Mouse (Mus musculus): ENCODE measurements at regions not wholly inside any gene's neighbourhood (a gene's known extent, or its start where the extent isn't known, plus 50 kb on each side); places are given as distances from the start of the nearest gene placed in this dataset.

GRCm38 (mm10) chr10:117540747-117541398, 88.4 kb upstream of the Cpm start:
- H3K9ac ChIP-seq (replicated peaks; ENCODE audit: low read depth, low read length): no peak overlapping the region
- no peak for ATAC-seq (ENCODE audit: insufficient number of reproducible peaks, insufficient read depth, low FRiP score, low read depth)
- no peaks in the 10 kb centered on the region for H3K27me3 ChIP-seq (ENCODE audit: control insufficient read depth, insufficient read depth, low read length)
- no peaks in the 10 kb centered on the region for H3K4me1 ChIP-seq (ENCODE audit: control insufficient read depth, insufficient read depth, low read length)
- no peak overlapping the region for H3K27ac ChIP-seq (ENCODE audit: low read length)
- 94% methylated on average over 2 of the region's 2 CpGs for WGBS
- H3K4me2 ChIP-seq (replicated peaks; ENCODE audit: low read depth, low read length): no peak overlapping the region
- H3K4me3 ChIP-seq (ENCODE audit: low read depth, low read length): no peak overlapping the region
- H3K9me3 ChIP-seq (ENCODE audit: control insufficient read depth, low read depth, low read length): no peaks in the 10 kb centered on the region
- no peaks in the 10 kb centered on the region for H3K36me3 ChIP-seq (ENCODE audit: control insufficient read depth, insufficient read depth, low read length)

GRCm38 (mm10) chr10:117540112-117540594, 89.1 kb upstream of the Cpm start:
- H3K9ac ChIP-seq (replicated peaks; ENCODE audit: low read depth, low read length): no peak overlapping the region
- H3K27me3 ChIP-seq (ENCODE audit: control insufficient read depth, insufficient read depth, low read length): no peaks in the 10 kb centered on the region
- H3K36me3 ChIP-seq (ENCODE audit: control insufficient read depth, insufficient read depth, low read length): no peaks in the 10 kb centered on the region
- H3K9me3 ChIP-seq (ENCODE audit: control insufficient read depth, low read depth, low read length): no peaks in the 10 kb centered on the region
- no peaks in the 10 kb centered on the region for H3K4me1 ChIP-seq (ENCODE audit: control insufficient read depth, insufficient read depth, low read length)
- H3K4me2 ChIP-seq (replicated peaks; ENCODE audit: low read depth, low read length): no peak overlapping the region
- no peak for ATAC-seq (ENCODE audit: insufficient number of reproducible peaks, insufficient read depth, low FRiP score, low read depth)
- WGBS: 78% methylated on average over 2 of the region's 2 CpGs
- no peak overlapping the region for H3K4me3 ChIP-seq (ENCODE audit: low read depth, low read length)
- no peak overlapping the region for H3K27ac ChIP-seq (ENCODE audit: low read length)

- 52% methylated on average over 1 of the region's 1 CpGs for WGBS
- Histone ChIP-seq H3K27me3 (ENCODE audit: control insufficient read depth, insufficient read depth, low read length) (no peaks in the 10 kb centered on the region), H3K4me1 (ENCODE audit: control insufficient read depth, insufficient read depth, low read length) (no peaks in the 10 kb centered on the region), H3K4me2 (replicated peaks; ENCODE audit: low read depth, low read length) (no peak overlapping the region), H3K9ac (replicated peaks; ENCODE audit: low read depth, low read length) (no peak overlapping the region), H3K36me3 (ENCODE audit: control insufficient read depth, insufficient read depth, low read length) (no peaks in the 10 kb centered on the region), H3K9me3 (ENCODE audit: control insufficient read depth, low read depth, low read length) (no peaks in the 10 kb centered on the region), H3K4me3 (ENCODE audit: low read depth, low read length) (no peak overlapping the region), H3K27ac (ENCODE audit: low read length) (no peak overlapping the region)
- no peak for ATAC-seq (ENCODE audit: insufficient number of reproducible peaks, insufficient read depth, low FRiP score, low read depth)
Observed at GRCm38 (mm10) chr10:117539532-117539931, 89.8 kb upstream of the Cpm start.

DNA sequence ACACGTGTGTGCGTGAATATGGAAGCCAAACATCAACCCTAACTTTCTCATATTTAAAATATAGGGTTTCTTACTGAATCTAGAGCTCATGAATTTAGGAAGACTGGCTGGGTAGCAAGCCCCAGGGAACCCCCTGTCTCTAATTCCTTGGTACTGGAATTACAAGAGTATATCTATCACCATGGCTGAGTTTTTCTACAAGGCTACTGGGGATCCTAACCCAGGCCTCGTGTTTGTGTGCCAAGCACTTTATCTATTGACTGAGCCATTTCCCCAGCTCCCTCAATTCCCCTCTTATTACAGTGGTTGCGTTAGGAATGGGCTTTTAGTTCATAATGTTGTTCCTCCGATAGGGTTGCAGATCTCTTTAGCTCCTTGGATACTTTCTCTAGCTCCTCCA, 90.6 kb upstream of the Cpm start:
- Histone ChIP-seq H3K9ac (replicated peaks; ENCODE audit: low read depth, low read length) (no peak overlapping the region), H3K27ac (ENCODE audit: low read length) (no peak overlapping the region), H3K9me3 (ENCODE audit: control insufficient read depth, low read depth, low read length) (no peaks in the 10 kb centered on the region), H3K4me3 (ENCODE audit: low read depth, low read length) (no peak overlapping the region), H3K36me3 (ENCODE audit: control insufficient read depth, insufficient read depth, low read length) (no peaks in the 10 kb centered on the region), H3K27me3 (ENCODE audit: control insufficient read depth, insufficient read depth, low read length) (no peaks in the 10 kb centered on the region), H3K4me2 (replicated peaks; ENCODE audit: low read depth, low read length) (no peak overlapping the region), H3K4me1 (ENCODE audit: control insufficient read depth, insufficient read depth, low read length) (no peaks in the 10 kb centered on the region)
- WGBS: 94% methylated on average over 5 of the region's 5 CpGs
- no peak for ATAC-seq (ENCODE audit: insufficient number of reproducible peaks, insufficient read depth, low FRiP score, low read depth)

- H3K36me3 ChIP-seq (ENCODE audit: control insufficient read depth, insufficient read depth, low read length): no peaks in the 10 kb centered on the region
- H3K4me2 ChIP-seq (replicated peaks; ENCODE audit: low read depth, low read length): no peak overlapping the region
- 96% methylated on average over 15 of the region's 15 CpGs for WGBS
- H3K27me3 ChIP-seq (ENCODE audit: control insufficient read depth, insufficient read depth, low read length): no peaks in the 10 kb centered on the region
- H3K4me1 ChIP-seq (ENCODE audit: control insufficient read depth, insufficient read depth, low read length): no peaks in the 10 kb centered on the region
- H3K9me3 ChIP-seq (ENCODE audit: control insufficient read depth, low read depth, low read length): no peaks in the 10 kb centered on the region
- H3K4me3 ChIP-seq (ENCODE audit: low read depth, low read length): no peak overlapping the region
- H3K9ac ChIP-seq (replicated peaks; ENCODE audit: low read depth, low read length): no peak overlapping the region
- no peak for ATAC-seq (ENCODE audit: insufficient number of reproducible peaks, insufficient read depth, low FRiP score, low read depth)
- no peak overlapping the region for H3K27ac ChIP-seq (ENCODE audit: low read length)
Observed at GRCm38 (mm10) chr10:117536769-117537599, 92.3 kb upstream of the Cpm start.

GRCm38 (mm10) chr10:117535843-117536242, 93.5 kb upstream of the Cpm start:
- ATAC-seq (ENCODE audit: insufficient number of reproducible peaks, insufficient read depth, low FRiP score, low read depth): no peak
- Histone ChIP-seq H3K27ac (ENCODE audit: low read length) (no peak overlapping the region), H3K4me2 (replicated peaks; ENCODE audit: low read depth, low read length) (no peak overlapping the region), H3K9me3 (ENCODE audit: control insufficient read depth, low read depth, low read length) (no peaks in the 10 kb centered on the region), H3K36me3 (ENCODE audit: control insufficient read depth, insufficient read depth, low read length) (no peaks in the 10 kb centered on the region), H3K9ac (replicated peaks; ENCODE audit: low read depth, low read length) (no peak overlapping the region), H3K4me3 (ENCODE audit: low read depth, low read length) (no peak overlapping the region), H3K27me3 (ENCODE audit: control insufficient read depth, insufficient read depth, low read length) (no peaks in the 10 kb centered on the region), H3K4me1 (ENCODE audit: control insufficient read depth, insufficient read depth, low read length) (no peaks in the 10 kb centered on the region)
- WGBS: 83% methylated on average over 4 of the region's 4 CpGs

- Histone ChIP-seq H3K9me3 (ENCODE audit: control insufficient read depth, low read depth, low read length) (no peaks in the 10 kb centered on the region), H3K9ac (replicated peaks; ENCODE audit: low read depth, low read length) (no peak overlapping the region), H3K4me3 (ENCODE audit: low read depth, low read length) (no peak overlapping the region), H3K4me1 (ENCODE audit: control insufficient read depth, insufficient read depth, low read length) (no peaks in the 10 kb centered on the region), H3K27ac (ENCODE audit: low read length) (no peak overlapping the region), H3K36me3 (ENCODE audit: control insufficient read depth, insufficient read depth, low read length) (no peaks in the 10 kb centered on the region), H3K4me2 (replicated peaks; ENCODE audit: low read depth, low read length) (no peak overlapping the region), H3K27me3 (ENCODE audit: control insufficient read depth, insufficient read depth, low read length) (no peaks in the 10 kb centered on the region)
- no peak for ATAC-seq (ENCODE audit: insufficient number of reproducible peaks, insufficient read depth, low FRiP score, low read depth)
- 82% methylated on average over 12 of the region's 12 CpGs for WGBS
Observed at GRCm38 (mm10) chr10:117534992-117535719, 94.1 kb upstream of the Cpm start.

DNA sequence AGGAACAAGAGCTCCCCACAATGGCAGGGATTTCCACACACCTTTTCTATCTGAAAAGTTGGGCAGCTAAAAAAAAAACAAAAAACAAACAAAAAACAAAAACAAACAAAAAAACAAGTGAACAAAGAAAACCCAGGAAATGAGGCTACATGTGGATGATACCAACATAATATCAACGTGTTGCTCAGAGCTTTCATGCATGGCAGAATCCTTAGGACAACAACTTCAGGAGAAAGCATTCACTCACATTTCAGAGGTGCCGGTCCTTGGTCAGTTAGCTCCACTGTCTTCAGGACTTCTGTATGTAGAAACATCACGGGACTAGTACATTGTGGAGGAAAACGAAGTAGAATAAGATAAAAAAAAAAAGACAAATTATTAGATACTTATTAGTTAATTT, 94.8 kb upstream of the Cpm start:
- no peaks in the 10 kb centered on the region for H3K4me1 ChIP-seq (ENCODE audit: control insufficient read depth, insufficient read depth, low read length)
- no peaks in the 10 kb centered on the region for H3K27me3 ChIP-seq (ENCODE audit: control insufficient read depth, insufficient read depth, low read length)

More for the DNA sequence above, 94.8 kb upstream of the Cpm start:
- Histone ChIP-seq H3K9ac (replicated peaks; ENCODE audit: low read depth, low read length) (no peak overlapping the region), H3K27ac (ENCODE audit: low read length) (no peak overlapping the region), H3K4me2 (replicated peaks; ENCODE audit: low read depth, low read length) (no peak overlapping the region), H3K36me3 (ENCODE audit: control insufficient read depth, insufficient read depth, low read length) (no peaks in the 10 kb centered on the region), H3K9me3 (ENCODE audit: control insufficient read depth, low read depth, low read length) (no peaks in the 10 kb centered on the region), H3K4me3 (ENCODE audit: low read depth, low read length) (no peak overlapping the region)
- ATAC-seq (ENCODE audit: insufficient number of reproducible peaks, insufficient read depth, low FRiP score, low read depth): no peak
- 83% methylated on average over 4 of the region's 4 CpGs for WGBS

Measured in stomach, embryonic 14.5 days (tissue).